Mouse (Mus musculus) heart, postnatal 0 days (tissue): ENCODE results near the gene Ccdc141. TPM values are rescaled to one million over a fixed set of nuclear protein-coding genes. Genes with fewer than 3 reads are reported as not detected.

ENCODE experiments used
- ATAC-seq: fragments of 200-750 bp; cut with Nextera tagmentation; 2 replicates; pipeline ENCODE4 v1.8.0; 2017; ENCODE audit warnings: low read depth, moderate number of reproducible peaks, moderate library complexity; ENCODE audit not compliant: insufficient read depth
- DNase-seq: peaks from one replicate; pipeline ENCODE4 v3.0.0-alpha.2; 2016; ENCODE audit warnings: low spot score
- H3K27ac ChIP-seq: fragments of 300-500 bp; sonication (generic); 2 replicates; pipeline ENCODE4 v1.5.1; 2014; ENCODE audit warnings: low read depth, mild to moderate bottlenecking
- H3K27me3 ChIP-seq: fragments of 300-500 bp; sonication (generic); 2 replicates; pipeline ENCODE4 v1.6.1; 2014; ENCODE audit warnings: low read length, mixed read lengths; ENCODE audit not compliant: control insufficient read depth, insufficient read depth
- H3K36me3 ChIP-seq: fragments of 300-500 bp; sonication (generic); replicated peaks from 2 replicates; pipeline ENCODE4 v1.6.1; 2014; ENCODE audit warnings: low read length, mixed read lengths; ENCODE audit not compliant: control insufficient read depth, insufficient read depth
- H3K4me1 ChIP-seq: fragments of 300-500 bp; sonication (generic); 2 replicates; pipeline ENCODE4 v1.6.1; 2014; ENCODE audit warnings: antibody characterized with exemption; ENCODE audit not compliant: control insufficient read depth, insufficient read depth
- H3K4me2 ChIP-seq: fragments of 300-500 bp; sonication (generic); 2 replicates; pipeline ENCODE4 v1.6.1; 2014; ENCODE audit warnings: low read depth, mild to moderate bottlenecking, low read length, moderate library complexity
- H3K4me3 ChIP-seq: fragments of 300-500 bp; sonication (generic); 2 replicates; pipeline ENCODE4 v1.5.1; 2014; ENCODE audit warnings: low read depth, low read length
- H3K9ac ChIP-seq: fragments of 300-500 bp; sonication (generic); replicated peaks from 2 replicates; pipeline ENCODE4 v1.6.1; 2014; ENCODE audit warnings: low read depth, low read length, mixed read lengths
- H3K9me3 ChIP-seq: fragments of 300-500 bp; sonication (generic); replicated peaks from 2 replicates; pipeline ENCODE4 v1.6.1; 2016; ENCODE audit warnings: low read length; ENCODE audit not compliant: control insufficient read depth
- CTCF ChIP-seq: IDR thresholded peaks from 2 replicates; pipeline ENCODE4 v1.5.1; 2016; ENCODE audit warnings: antibody characterized with exemption, control low read depth, low read depth
- EP300 ChIP-seq: IDR thresholded peaks from 2 replicates; pipeline ENCODE4 v1.6.1; 2016; ENCODE audit warnings: antibody characterized with exemption, low read depth
- WGBS: fragments of 180-500 bp; shearing (Covaris S2); extraction: QIAGEN DNeasy Blood & Tissue Kit; methylation state at CpG from one replicate; pipeline ENCODE4 v1.1.7; 2014; 5-methylcytosine and 5-hydroxymethylcytosine counted together
- polyA plus RNA-seq: library from polyadenylated mRNA; unstranded; fragments of >200 nt; fragmentation: Nextera tagmentation; extraction: Ambion mirVana; gene quantifications from 2 replicates; pipeline ENCODE4 v1.2.1, GENCODE M21; 2015
- total RNA-seq: library from RNA; depleted of rRNA; stranded (reverse); fragments of >200 nt; gene quantifications from 2 replicates; pipeline ENCODE4 v1.2.3, GENCODE M21; 2014; ENCODE audit warnings: low replicate concordance

Ccdc141 gene
- total and polyA plus RNA-seq, 2 experiments from 2014 or later = 139 to 162 TPM

DNA sequence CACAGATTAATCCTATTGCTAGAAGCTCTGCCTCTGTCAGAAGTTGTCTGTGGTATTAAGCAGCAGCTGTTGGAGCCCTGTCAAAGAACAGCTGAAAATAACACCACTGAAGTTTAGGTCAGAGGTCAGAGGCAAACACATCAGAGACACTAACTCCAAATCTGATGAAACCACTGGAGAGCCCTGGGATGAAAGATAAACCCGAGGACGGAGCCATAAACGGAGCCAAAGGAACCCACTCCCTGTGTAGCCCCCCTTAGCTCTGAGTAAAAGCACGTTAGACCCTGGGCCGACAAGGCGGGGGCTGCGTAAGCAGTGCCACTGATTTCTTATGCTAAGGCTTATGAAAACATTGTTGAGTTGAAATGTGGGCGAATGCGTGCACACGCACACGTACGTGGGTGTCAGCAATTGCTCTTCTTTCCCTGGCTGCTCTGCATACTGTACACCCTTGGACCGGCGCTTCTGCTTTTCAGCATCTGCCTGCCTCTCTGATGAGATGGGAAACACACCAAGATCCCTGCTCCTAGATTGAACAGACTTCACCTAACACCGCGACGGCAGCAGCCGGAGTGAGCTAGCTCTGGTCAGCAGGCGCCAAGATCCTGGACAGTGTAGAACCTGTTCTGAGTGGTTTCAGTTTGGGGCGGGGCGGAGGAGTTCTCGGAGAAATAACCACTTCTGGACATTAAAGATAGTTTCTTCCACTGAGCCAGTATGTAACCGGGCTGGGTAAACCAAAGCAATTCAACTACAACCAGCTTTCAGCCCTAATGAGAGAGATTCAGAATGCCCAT, 1.2 kb upstream of the Ccdc141 start:
- ATAC-seq = peak; percentile 28; the same call in 1 of the 2 replicates
- Histone ChIP-seq H3K4me2 (peak overlapping the region; percentile 82), H3K27me3 (no peaks in the 10 kb centered on the region), H3K4me1 (peaks cover 50% of the 10 kb centered on the region), H3K9ac (peak overlapping the region; percentile 32), H3K36me3 (peaks cover 16% of the 10 kb centered on the region), H3K27ac (peak overlapping the region; percentile 98), H3K9me3 (no peaks in the 10 kb centered on the region), H3K4me3 (peak overlapping the region; percentile 14)
- WGBS = 17% methylated on average over 23 of the region's 23 CpGs
- TF ChIP-seq CTCF = no peak
- TF ChIP-seq EP300 = peak; percentile 60; the same call in 1 of the 2 replicates
- peak; percentile 74 for DNase-seq

DNA sequence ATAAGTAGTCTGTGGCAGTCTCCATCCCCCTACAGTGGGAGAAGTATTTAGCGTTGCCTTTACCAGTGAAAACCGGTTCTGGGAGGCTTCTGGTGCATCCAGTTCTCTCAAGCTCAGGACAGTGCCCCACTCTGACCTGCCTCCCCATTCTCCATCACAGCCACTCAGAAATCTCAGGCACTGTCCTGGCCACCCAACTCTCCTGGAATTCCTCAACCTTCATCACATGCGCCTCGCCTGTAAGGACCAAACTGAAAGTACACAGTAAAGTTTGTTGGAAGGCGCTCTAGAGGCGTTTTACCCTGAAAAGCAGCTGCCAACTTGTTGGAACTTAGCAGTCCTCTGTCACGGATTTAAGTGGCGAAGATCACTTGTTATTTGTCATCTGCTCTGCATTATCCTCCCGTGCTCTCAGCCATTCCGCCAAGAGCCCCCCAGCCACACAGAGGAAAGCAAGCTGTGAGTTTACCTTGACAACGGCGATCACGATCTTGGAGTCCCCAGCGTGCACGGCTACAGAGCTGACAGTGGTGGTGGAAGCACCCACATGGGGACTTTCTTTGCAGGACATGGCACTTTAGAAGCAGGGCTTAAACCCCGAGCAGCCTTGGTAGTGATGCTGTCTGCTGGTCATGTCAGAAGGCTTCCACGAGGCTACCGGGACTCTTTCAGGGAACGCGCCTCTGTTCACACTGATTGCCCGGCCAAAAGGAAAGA, 362 bp downstream of the Ccdc141 start:
- peak overlapping the region; percentile 76 for H3K4me3 ChIP-seq
- H3K4me1 ChIP-seq = peaks cover 49% of the 10 kb centered on the region

GRCm38 (mm10) chr2:77169218-77169617, 1.2 kb downstream of the Ccdc141 start:
- Histone ChIP-seq H3K27me3 (no peaks in the 10 kb centered on the region), H3K27ac (peak overlapping the region; percentile 98), H3K9ac (peak overlapping the region; percentile 82), H3K4me2 (peak overlapping the region; percentile 82), H3K9me3 (no peaks in the 10 kb centered on the region), H3K36me3 (peaks cover 21% of the 10 kb centered on the region), H3K4me3 (peak overlapping the region; percentile 76), H3K4me1 (peaks cover 46% of the 10 kb centered on the region)
- no peak for DNase-seq
- WGBS = 34% methylated on average over 4 of the region's 4 CpGs
- ATAC-seq = peak; percentile 13; the same call in 1 of the 2 replicates
- no peak for TF ChIP-seq EP300
- TF ChIP-seq CTCF = no peak

More for the DNA sequence above, 362 bp downstream of the Ccdc141 start:
- Histone ChIP-seq H3K4me2 (peak overlapping the region; percentile 82), H3K27me3 (no peaks in the 10 kb centered on the region), H3K27ac (peak overlapping the region; percentile 98), H3K36me3 (peaks cover 21% of the 10 kb centered on the region), H3K9ac (peak overlapping the region; percentile 82), H3K9me3 (no peaks in the 10 kb centered on the region)
- TF ChIP-seq EP300 = no peak
- TF ChIP-seq CTCF = no peak
- WGBS = 2% methylated on average over 21 of the region's 21 CpGs
- peak; percentile 67 for DNase-seq
- peak; percentile 75 for ATAC-seq

DNA sequence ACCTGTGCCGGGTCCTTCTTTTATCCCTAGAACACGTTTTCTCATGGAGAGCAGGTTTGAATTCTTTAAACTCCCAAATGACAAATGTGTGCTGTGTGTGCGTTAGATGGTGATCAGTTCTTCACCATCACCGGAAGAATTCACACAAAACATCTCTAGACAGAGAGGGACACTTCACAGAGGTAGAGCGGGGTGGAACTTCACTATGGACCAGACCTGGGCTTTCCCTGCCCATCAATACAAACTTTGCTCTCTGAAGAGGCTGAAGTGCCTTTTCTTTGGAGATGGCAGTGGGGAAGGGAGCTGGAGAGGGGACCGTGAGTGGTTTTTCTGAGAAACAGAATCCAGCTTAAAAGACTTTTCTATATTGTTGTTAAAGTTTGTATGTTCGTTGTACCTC, 1.7 kb downstream of the Ccdc141 start:
- H3K27ac ChIP-seq = peak overlapping the region; percentile 98
- DNase-seq = no peak
- peak overlapping the region; percentile 82 for H3K9ac ChIP-seq
- 36% methylated on average over 7 of the region's 7 CpGs for WGBS
- H3K9me3 ChIP-seq = no peaks in the 10 kb centered on the region
- peak overlapping the region; percentile 82 for H3K4me2 ChIP-seq
- peak overlapping the region; percentile 76 for H3K4me3 ChIP-seq
- peaks cover 42% of the 10 kb centered on the region for H3K4me1 ChIP-seq
- no peaks in the 10 kb centered on the region for H3K27me3 ChIP-seq
- no peak for ATAC-seq
- H3K36me3 ChIP-seq = peaks cover 21% of the 10 kb centered on the region
- TF ChIP-seq EP300 (no peak), CTCF (no peak)

GRCm38 (mm10) chr2:77168081-77168685, 2.3 kb downstream of the Ccdc141 start:
- 58% methylated on average over 13 of the region's 13 CpGs for WGBS
- DNase-seq = peak; percentile 34
- peaks cover 21% of the 10 kb centered on the region for H3K36me3 ChIP-seq

More at GRCm38 (mm10) chr2:77168081-77168685, 2.3 kb downstream of the Ccdc141 start:
- peak overlapping the region; percentile 98 for H3K27ac ChIP-seq
- H3K27me3 ChIP-seq = no peaks in the 10 kb centered on the region
- ATAC-seq = 0 out of 2 replicates have a peak, but pooled peaks have one; percentile 7
- TF ChIP-seq EP300 = no peak
- no peaks in the 10 kb centered on the region for H3K9me3 ChIP-seq
- H3K4me3 ChIP-seq = peak overlapping the region; percentile 76
- H3K9ac ChIP-seq = peak overlapping the region; percentile 82; the same call in 1 of the 2 replicates
- peak overlapping the region; percentile 82 for H3K4me2 ChIP-seq
- peaks cover 42% of the 10 kb centered on the region for H3K4me1 ChIP-seq
